Mouse (Mus musculus) kidney, postnatal 0 days (tissue): ENCODE measurements at regions not wholly inside any gene's neighbourhood (a gene's known extent, or its start where the extent isn't known, plus 50 kb on each side); places are given as distances from the start of the nearest gene placed in this dataset.

ENCODE experiments used
- ATAC-seq: fragments of 200-750 bp; cut with Nextera tagmentation; replicated peaks from 2 replicates; pipeline ENCODE4 v1.8.0; 2017; ENCODE audit warnings: low read depth, moderate number of reproducible peaks, moderate TSS enrichment, moderate library complexity; ENCODE audit not compliant: low FRiP score
- DNase-seq: peaks from one replicate; pipeline ENCODE4 v3.0.0-alpha.2; 2016; ENCODE audit warnings: low spot score
- H3K27ac ChIP-seq: fragments of 300-500 bp; sonication (generic); 2 replicates; pipeline ENCODE4 v1.5.1; 2014; ENCODE audit warnings: mild to moderate bottlenecking
- H3K27me3 ChIP-seq: fragments of 300-500 bp; sonication (generic); 2 replicates; pipeline ENCODE4 v1.6.1; 2014; ENCODE audit warnings: low read length, mixed read lengths; ENCODE audit not compliant: insufficient read depth
- H3K36me3 ChIP-seq: fragments of 300-500 bp; sonication (generic); 2 replicates; pipeline ENCODE4 v1.6.1; 2014; ENCODE audit warnings: low read length, mixed read lengths; ENCODE audit not compliant: insufficient read depth
- H3K4me1 ChIP-seq: fragments of 300-500 bp; sonication (generic); replicated peaks from 2 replicates; pipeline ENCODE4 v1.6.1; 2014; ENCODE audit warnings: antibody characterized with exemption, low read length, mixed read lengths; ENCODE audit not compliant: insufficient read depth
- H3K4me2 ChIP-seq: fragments of 300-500 bp; sonication (generic); 2 replicates; pipeline ENCODE4 v1.6.1; 2014; ENCODE audit warnings: mild to moderate bottlenecking, low read length, moderate library complexity, mixed read lengths
- H3K4me3 ChIP-seq: fragments of 300-500 bp; sonication (generic); replicated peaks from 2 replicates; pipeline ENCODE4 v1.5.1; 2014; ENCODE audit warnings: low read depth, low read length
- H3K9ac ChIP-seq: fragments of 300-500 bp; sonication (generic); 2 replicates; pipeline ENCODE4 v1.6.1; 2014; ENCODE audit warnings: low read depth, low read length
- H3K9me3 ChIP-seq: fragments of 300-500 bp; sonication (generic); replicated peaks from 2 replicates; pipeline ENCODE4 v1.6.1; 2016; ENCODE audit warnings: low read length, inconsistent platforms, mixed read lengths
- CTCF ChIP-seq: IDR thresholded peaks from 2 replicates; pipeline ENCODE4 v1.5.1; 2016; ENCODE audit warnings: antibody characterized with exemption, low read depth, mild to moderate bottlenecking, moderate library complexity
- WGBS: fragments of 180-500 bp; shearing (Covaris S2); extraction: QIAGEN DNeasy Blood & Tissue Kit; methylation state at CpG from one replicate; pipeline ENCODE4 v1.1.7; 2014; 5-methylcytosine and 5-hydroxymethylcytosine counted together

GRCm38 (mm10) chr13:35435173-35435572 lies 224.5 kb upstream of the Cdyl start:
- Histone ChIP-seq H3K4me1 (no peaks in the 10 kb centered on the region), H3K36me3 (no peaks in the 10 kb centered on the region), H3K4me3 (no peak overlapping the region), H3K9me3 (no peaks in the 10 kb centered on the region), H3K9ac (no peak overlapping the region), H3K27ac (no peak overlapping the region), H3K27me3 (no peaks in the 10 kb centered on the region), H3K4me2 (no peak overlapping the region)
- ATAC-seq (no peak), DNase-seq (no peak)
- no peak for TF ChIP-seq CTCF
- WGBS, result 68% methylated on average over 7 of the region's 7 CpGs

- H3K4me2 ChIP-seq, result no peak overlapping the region
- H3K36me3 ChIP-seq, result no peaks in the 10 kb centered on the region
- no peak overlapping the region for H3K4me3 ChIP-seq
- no peak for TF ChIP-seq CTCF
- no peaks in the 10 kb centered on the region for H3K4me1 ChIP-seq
- no peaks in the 10 kb centered on the region for H3K9me3 ChIP-seq
- H3K27me3 ChIP-seq, result no peaks in the 10 kb centered on the region
- no peak overlapping the region for H3K9ac ChIP-seq
- DNase-seq, result no peak
- no peak overlapping the region for H3K27ac ChIP-seq
- no peak for ATAC-seq
- 87% methylated on average over 3 of the region's 3 CpGs for WGBS
Measured at GRCm38 (mm10) chr13:35447661-35448060, 212.0 kb upstream of the Cdyl start.

- Histone ChIP-seq H3K27me3 (no peaks in the 10 kb centered on the region), H3K4me2 (no peak overlapping the region), H3K27ac (no peak overlapping the region), H3K4me1 (no peaks in the 10 kb centered on the region), H3K36me3 (no peaks in the 10 kb centered on the region), H3K9me3 (no peaks in the 10 kb centered on the region), H3K9ac (no peak overlapping the region), H3K4me3 (no peak overlapping the region)
- no peak for TF ChIP-seq CTCF
- DNase-seq (no peak), ATAC-seq (no peak)
- 98% methylated on average over 1 of the region's 1 CpGs for WGBS
Measured at GRCm38 (mm10) chr13:35452420-35452819, 207.2 kb upstream of the Cdyl start.

- H3K27me3 ChIP-seq, result no peaks in the 10 kb centered on the region
- H3K9ac ChIP-seq, result no peak overlapping the region
- DNase-seq (no peak), ATAC-seq (no peak)
- no peaks in the 10 kb centered on the region for H3K9me3 ChIP-seq
- H3K4me3 ChIP-seq, result no peak overlapping the region
- no peaks in the 10 kb centered on the region for H3K36me3 ChIP-seq
- H3K27ac ChIP-seq, result no peak overlapping the region
- no peak for TF ChIP-seq CTCF
- no peak overlapping the region for H3K4me2 ChIP-seq
- no peaks in the 10 kb centered on the region for H3K4me1 ChIP-seq
- WGBS, result 83% methylated on average over 2 of the region's 2 CpGs
Measured at GRCm38 (mm10) chr13:35453222-35453914, 206.3 kb upstream of the Cdyl start.

GRCm38 (mm10) chr13:35460051-35460450 lies 199.6 kb upstream of the Cdyl start:
- H3K4me2 ChIP-seq, result no peak overlapping the region
- no peak overlapping the region for H3K27ac ChIP-seq
- H3K4me1 ChIP-seq, result no peaks in the 10 kb centered on the region
- H3K9me3 ChIP-seq, result no peaks in the 10 kb centered on the region
- WGBS, result 62% methylated on average over 1 of the region's 1 CpGs
- no peak overlapping the region for H3K9ac ChIP-seq
- no peak overlapping the region for H3K4me3 ChIP-seq
- H3K36me3 ChIP-seq, result no peaks in the 10 kb centered on the region
- DNase-seq (no peak), ATAC-seq (no peak)
- H3K27me3 ChIP-seq, result no peaks in the 10 kb centered on the region
- TF ChIP-seq CTCF, result no peak

GRCm38 (mm10) chr13:35463231-35463630 lies 196.4 kb upstream of the Cdyl start:
- H3K9ac ChIP-seq, result no peak overlapping the region
- no peak for TF ChIP-seq CTCF
- no peak overlapping the region for H3K4me2 ChIP-seq
- H3K4me3 ChIP-seq, result no peak overlapping the region
- H3K9me3 ChIP-seq, result no peaks in the 10 kb centered on the region
- ATAC-seq (no peak), DNase-seq (no peak)
- no peaks in the 10 kb centered on the region for H3K27me3 ChIP-seq
- WGBS, result 90% methylated on average over 1 of the region's 1 CpGs
- no peaks in the 10 kb centered on the region for H3K4me1 ChIP-seq
- H3K36me3 ChIP-seq, result no peaks in the 10 kb centered on the region
- H3K27ac ChIP-seq, result no peak overlapping the region

- Histone ChIP-seq H3K9me3 (no peaks in the 10 kb centered on the region), H3K9ac (no peak overlapping the region), H3K4me1 (no peaks in the 10 kb centered on the region), H3K4me2 (no peak overlapping the region), H3K4me3 (no peak overlapping the region), H3K27me3 (no peaks in the 10 kb centered on the region), H3K36me3 (no peaks in the 10 kb centered on the region), H3K27ac (no peak overlapping the region)
- DNase-seq (no peak), ATAC-seq (no peak)
- 73% methylated on average over 2 of the region's 2 CpGs for WGBS
- TF ChIP-seq CTCF, result no peak
Measured at GRCm38 (mm10) chr13:35463850-35464249, 195.8 kb upstream of the Cdyl start.
